Mouse (Mus musculus) left cerebral cortex, adult 8-10 months (tissue): Measurements from ENCODE around the gene Abtb2. TPM values are rescaled to one million over a fixed set of nuclear protein-coding genes. Genes with fewer than 3 reads are reported as not detected.
A peak's percentile ranks its signal among the peaks of the same experiment; 100 is the strongest.

Source experiments
- DNase-seq, 2 experiments: peaks; one replicate each; pipeline ENCODE4 v3.0.0; 2022; ENCODE audit warnings: low spot score in 2 of 2
- total RNA-seq, 4 experiments: library from RNA; stranded (reverse); gene quantifications; 2 replicates each; pipeline ENCODE4 v1.2.4; 2022

Abtb2 gene
- total RNA-seq, 4 experiments from 2014 or later = 8.2 to 9.0 (median 8.7) TPM

DNA sequence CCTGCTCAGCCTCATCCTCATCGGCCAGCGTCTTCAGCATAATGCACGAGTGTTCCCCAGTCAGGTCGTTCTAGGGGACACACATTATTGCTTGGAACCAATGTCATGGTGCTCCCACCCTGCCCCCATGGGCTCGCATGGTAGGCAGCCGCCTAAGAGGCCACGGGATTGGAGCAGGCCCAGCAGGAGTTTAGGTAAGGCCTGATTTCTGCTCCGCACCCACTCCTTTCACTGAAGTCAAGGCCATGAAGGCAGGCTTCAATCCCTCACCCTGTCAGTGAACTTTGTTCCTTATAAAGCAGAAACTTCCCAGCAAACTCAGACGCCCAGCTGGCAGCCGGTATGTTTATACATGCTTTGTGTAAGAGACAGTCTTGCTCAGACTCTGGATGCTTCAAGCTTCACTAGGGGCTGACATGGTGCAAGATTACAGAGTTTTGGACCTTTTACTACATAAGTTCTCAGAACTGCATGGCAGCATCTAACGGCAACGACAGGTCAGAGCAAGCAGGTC lies 162.0 kb downstream of the Abtb2 start:
- no peak for DNase-seq

DNA sequence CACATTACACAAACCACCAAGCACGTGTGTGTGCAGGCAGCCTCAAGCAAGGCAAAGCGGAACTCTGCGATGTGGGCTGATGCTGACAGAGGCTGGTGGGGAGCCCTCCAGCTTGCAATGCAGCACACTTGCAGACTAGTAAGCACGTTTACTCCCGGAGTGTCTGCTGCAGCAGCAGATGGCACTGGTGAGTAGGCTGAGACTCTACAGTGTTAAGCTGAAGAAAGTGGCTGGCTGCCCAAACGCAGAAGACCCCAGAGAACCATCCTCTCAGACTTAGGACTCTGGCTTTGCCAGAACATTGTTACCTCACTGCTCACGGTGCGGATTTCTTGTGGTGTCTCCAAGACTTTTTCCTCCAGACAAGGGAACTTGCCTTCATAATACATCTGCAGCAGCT lies 164.9 kb downstream of the Abtb2 start:
- DNase-seq = peak; percentile 24 to 86

DNA sequence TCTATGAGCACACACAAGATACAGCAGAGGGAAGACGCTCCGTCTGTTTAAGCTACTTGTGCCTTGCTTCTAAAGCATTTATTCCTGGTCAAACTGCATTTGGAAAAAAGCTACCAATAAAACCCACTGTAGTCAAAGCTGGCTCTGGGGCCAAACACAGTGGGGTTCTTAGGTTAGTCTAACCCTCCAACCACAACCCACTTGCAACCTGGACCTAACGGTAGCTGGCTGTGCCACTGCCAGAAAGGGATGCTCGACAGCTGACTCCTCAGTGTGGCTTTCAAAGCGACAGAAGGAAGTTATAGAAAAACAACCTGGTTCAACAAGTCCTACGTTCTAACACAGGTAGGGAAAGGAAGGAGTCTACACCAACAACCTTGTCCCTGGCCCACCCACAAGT lies 165.3 kb downstream of the Abtb2 start:
- no peak for DNase-seq

DNA sequence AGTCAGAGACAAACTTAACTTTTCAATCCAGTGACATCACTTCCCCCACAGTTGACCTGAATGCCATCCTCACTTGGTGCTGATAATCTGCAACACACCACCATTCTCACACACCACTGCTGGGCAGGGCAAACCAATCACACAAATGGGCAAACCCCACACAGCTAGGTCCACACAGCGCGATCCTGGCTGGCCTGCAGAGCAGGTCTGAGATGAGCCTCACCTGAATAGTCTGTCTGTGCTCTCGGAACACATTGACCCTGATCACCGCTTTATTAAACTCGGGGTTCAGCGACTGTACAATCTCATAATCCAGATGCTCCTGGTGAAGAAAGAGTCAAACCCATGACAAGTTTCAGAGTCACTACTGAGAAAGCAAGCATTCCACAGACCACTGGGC lies 176.7 kb downstream of the Abtb2 start:
- DNase-seq = no peak

DNA sequence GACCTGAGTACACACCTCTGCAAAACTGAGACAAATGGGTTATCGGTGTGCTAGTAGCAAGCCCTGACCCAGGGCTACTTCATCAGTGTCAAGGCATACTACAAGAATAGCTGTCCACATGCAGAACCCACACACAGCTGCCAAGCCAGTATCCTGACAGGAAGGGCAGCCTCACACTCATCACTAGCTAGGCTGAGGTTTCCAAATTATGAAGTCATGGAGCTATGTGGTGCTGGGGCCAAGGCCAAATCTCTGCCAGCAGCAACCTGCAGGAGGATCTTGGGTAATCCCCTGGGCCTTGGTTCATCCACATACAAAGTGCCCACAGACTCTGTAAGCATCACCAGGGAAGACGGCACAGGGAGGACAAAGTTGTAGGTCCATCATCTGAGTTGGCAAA lies 177.4 kb downstream of the Abtb2 start:
- no peak for DNase-seq

DNA sequence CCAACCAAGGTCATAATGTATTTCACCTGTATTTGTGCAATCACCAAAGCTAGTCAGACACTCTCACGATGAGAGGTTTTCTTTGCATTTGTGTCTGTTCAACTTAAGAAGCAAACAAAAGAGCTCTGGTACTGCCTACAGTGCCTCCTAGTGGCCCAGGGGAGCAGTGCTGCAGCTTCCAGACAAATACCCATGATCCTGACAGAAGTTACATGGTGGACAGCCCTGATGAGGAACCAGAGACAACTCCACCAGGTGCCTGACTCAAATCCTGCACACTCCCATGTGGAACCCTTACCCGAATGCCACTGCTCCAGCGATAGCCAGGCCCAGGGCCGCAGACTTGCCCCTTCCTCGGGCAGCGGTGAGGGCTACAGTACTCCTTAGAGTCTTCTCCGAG lies 177.9 kb downstream of the Abtb2 start:
- DNase-seq = no peak

DNA sequence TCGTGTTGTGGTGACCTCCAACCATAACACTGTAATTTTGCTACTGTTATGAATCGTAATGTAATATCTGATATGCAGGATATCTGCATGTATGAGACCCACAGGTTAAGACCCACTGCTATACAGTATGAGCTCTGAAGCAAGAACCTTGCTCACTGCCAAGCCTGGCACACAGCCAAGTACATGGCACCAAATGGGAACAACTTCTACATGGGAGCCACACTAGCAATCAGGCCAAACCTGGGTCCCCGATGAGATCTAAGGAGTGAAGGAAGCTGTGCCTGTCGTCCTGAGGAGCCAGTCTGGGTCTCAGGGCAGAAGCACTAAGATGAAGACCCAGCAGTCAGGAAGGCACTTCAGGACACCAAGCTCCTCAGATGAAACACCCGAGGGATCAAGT lies 179.4 kb downstream of the Abtb2 start:
- no peak for DNase-seq

DNA sequence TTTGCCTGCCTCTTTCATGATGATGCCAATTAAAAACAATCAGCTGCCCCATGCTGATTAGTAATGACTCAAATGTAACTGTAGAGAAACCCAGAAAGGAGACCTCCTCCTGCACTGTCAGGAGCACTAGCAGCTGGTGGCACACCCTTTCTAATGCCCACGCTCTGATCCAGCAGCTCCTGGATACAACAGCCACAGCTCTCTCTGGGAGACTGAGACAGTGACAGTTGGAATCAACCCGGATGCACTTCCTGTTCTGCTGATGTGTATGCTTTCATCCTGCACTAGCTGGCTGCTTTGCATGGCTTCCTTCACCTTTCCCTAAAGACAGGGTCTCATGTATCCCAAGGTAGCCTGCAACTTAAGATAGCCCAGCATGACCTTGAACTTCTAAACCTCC lies 180.0 kb downstream of the Abtb2 start:
- peak in 1 of 2 experiments; percentile 6 for DNase-seq

DNA sequence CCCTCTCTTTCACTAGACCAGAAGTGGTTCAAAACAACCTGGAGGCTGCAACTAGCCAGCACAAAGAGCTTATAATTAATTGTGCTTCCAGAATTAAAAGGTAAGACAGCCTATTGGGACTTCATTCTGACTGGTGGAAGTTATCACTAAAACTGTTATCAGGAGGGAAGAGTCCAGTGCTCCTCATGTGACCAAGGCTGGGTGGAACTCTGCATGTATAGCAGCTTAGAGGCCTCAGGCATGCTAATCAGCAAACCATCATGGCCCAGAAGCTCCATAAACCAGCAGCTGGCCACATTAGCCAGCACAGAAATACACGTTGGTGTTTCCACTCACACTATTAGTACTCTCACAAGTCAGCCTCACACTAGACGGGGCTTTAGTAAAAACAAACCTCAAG lies 180.7 kb downstream of the Abtb2 start:
- DNase-seq = peak in 1 of 2 experiments; percentile 2

DNA sequence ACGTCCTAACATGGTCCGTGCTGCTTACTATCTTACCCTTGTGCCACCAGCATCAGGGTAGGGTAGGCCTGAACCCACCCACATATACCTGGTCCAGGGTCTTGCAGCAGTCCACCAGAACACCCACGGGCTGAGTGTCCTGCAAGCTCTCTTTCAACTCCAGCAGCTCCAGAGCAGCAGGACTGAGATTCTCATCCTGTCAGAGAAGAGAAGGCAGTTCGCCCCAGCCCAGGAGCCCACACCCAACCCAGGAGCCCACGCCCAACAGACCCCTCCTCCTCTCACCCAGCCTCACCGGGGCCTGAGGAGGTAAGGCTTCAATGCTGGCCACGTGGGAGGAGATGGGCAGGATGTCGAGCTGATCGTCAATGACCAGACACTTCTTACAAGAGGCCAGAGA lies 181.8 kb downstream of the Abtb2 start:
- no peak for DNase-seq

DNA sequence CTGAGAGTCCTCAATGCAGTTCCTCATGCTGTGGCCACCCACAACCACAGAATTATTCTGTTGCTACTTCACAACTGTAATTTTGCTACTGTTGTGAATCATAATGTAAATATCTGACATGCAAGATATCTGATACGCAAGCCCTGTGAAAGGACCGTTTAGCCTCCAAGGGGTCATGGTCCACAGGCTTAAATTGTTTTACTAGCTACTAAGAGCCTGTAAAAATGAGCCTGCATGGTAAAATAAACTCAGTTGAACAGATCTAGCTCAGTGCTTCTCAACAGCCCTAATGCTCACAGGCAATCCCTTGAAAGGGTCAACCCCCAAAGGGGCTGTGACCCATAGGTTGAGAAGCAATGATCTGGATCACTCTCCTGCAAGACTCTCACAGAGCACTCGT lies 183.0 kb downstream of the Abtb2 start:
- no peak for DNase-seq

DNA sequence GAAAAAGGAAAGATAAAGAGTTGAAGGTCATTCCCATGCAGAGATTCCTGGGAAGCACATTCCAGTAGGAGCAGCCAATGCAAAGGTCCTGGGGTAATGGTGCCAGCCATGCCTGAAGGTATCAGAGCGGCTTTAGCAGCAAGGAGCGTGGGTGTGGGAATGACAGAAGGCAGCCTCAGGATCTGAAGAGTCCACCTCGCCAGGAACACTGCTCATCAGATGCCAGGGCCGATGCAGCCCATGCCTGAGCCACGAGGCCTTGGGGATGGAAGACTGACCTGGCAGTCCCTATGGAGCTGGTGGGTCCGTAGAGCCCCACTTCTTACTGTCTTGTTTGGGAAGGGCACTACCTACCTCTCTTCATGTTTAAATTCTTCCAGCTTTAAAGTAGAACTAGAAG lies 185.7 kb downstream of the Abtb2 start:
- DNase-seq = no peak

DNA sequence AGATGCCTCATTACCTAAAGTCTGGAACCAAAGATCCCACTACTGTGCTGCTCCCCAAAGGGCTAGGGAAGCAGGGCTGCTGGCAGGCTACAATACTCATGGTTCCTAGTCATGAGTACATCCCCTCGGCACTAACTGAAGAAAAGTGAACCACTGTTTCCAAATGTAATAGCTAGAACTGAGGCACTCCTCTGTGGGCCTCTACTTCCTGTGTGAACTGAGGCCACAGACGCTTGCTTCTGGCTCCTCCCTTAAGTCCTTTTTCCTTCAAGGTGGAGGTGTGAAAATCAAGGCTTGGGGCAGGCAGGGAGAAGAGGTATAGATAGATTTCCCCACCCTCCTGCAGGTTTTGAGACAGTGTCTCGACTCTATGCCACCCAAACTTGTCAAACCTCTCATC lies 188.5 kb downstream of the Abtb2 start:
- no peak for DNase-seq

DNA sequence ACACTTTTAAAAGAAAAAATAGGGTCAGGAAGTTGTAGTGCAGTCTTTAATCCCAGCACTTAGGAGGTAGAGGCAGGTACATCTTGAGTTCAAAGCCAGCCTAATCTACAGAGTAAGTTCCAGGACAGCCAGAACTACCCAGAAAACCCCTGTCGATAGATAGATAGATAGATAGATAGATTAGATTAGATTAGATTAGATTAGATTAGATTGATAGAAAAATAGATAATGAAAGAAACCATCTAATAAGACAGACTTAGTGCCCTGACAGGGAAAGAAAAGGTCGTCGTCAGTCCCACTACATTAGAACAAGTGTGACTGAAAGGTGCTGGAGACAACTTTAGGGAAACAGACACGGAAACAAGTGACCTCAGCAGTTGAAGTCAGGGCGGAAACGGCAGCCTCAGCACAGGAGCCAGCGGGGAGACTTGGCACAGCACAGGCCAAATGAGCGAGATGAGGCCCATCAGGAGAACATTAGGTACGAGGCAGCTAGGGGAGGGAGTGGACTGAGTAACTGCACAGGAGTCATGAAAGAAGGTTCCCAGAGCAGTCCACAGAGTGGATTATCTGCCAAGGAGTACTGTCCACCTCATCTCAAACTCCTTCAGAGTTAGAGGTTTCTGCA lies 189.5 kb downstream of the Abtb2 start:
- DNase-seq = no peak

DNA sequence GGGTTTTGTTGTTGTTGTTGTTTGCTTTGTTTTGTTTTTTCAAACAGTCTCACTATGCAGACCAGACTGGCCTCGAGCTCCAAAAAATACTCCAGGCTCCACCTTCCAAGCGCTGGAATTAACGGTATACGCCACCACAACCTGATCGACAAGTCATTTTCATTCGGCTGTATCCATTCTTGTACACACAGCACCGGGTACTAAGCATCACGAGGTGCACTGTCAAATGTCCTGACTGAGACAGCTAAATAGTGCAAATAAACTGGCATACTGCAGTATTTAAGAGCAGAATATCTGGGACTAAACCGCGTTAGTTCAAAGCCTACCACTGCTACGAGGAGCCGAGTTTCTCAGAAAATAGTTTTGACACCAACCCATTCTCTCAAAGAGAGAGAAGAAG lies 194.3 kb downstream of the Abtb2 start:
- DNase-seq = no peak

DNA sequence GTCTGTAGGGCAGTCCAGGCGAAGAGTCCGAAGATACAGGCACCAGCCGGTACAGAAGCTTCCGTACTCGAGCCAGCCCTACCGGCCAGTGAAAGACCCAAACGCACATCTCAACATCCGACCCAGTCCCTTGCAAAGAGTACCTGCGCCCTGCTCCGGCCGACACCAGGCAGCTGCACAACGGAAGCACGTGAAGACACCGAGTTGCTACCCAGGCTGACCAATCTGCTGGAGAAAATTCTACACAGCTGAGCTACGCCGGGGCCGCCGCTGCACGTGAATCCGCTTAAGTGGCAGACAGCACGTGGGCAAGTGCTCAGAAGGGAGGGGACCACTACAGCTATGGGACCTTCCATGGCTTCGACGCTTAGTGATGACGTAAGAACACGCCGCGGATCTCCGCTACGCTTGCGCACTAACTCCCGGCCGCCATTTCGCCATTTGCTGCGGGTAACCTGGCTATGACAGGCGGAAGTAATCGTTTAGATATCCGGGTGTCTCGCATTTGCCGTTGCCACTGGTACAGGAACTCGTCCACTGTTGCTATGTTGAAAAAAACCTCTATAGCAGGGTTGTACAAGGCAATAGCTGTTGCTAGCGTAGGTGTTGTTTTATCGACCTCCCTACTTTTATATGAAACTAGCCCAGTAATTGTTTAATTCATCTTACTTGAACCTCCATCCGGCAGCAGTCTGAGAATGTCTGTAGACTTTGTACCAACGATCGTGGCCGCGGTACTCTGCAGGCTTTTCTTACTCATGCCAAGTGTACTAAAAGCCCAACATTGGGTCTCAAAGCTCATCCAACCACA lies 195.0 kb downstream of the Abtb2 start, which contains the start of gene Nat10:
Nat10 (minus strand) TSS at position 365 of the 811 bp plus-strand sequence.
- peak; percentile 98 to 99 for DNase-seq

DNA sequence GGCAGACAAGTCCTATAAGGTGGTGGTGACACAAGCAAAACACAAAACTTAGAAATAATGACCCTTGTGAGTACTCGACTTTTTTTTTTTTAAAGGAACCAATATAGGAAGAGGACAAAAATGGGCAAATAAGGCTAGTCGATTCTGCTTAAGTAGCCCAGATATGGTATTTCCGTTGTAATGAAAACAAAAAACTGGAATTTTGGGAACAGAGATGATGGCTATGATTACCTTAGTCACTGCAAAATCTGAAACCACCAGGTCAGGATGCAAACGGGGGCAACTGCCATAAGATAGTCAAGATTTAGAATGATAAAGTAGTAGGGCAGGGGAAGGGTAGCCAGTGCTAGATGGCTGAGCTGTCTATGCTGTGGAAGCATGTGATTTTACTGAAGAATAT lies 195.9 kb downstream of the Abtb2 start:
- DNase-seq = no peak

DNA sequence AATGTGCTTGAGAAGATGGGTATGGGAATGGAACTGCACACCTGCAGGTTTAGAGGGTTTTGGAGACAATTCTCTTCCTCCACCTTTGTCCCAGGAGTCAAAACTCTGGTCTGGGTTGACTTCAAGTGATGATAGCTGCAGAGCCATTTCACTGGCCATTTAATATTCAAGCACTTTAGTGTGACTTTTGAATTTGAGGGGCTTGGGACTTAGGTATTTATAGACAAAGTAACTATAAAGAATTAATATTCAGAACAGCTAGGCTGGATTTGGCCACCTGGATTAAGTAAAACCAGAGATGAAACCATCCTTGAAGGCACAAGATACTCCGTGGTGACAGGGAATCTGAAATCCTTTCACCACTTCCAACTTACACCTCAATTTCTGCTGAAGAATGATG lies 196.4 kb downstream of the Abtb2 start:
- DNase-seq = no peak

Other genes starting within 250 kb of the Abtb2 start
- gene Elf5, start 154.6 kb upstream of the Abtb2 start, total RNA-seq = 1 to 10 TPM in 3 of 4 experiments, under 1 TPM in 1; 1.00 to 1.4 (median 1.1) TPM
- 10 to 100 TPM; 43.7 to 51.4 (median 48.4) TPM for gene Cat, start 81.2 kb upstream of the Abtb2 start, total RNA-seq
- gene Nat10, start 195.0 kb downstream of the Abtb2 start, total RNA-seq = 10 to 100 TPM; 29.8 to 39.8 (median 36.5) TPM
- gene Caprin1, start 231.3 kb downstream of the Abtb2 start, total RNA-seq = 100 to 1,000 TPM; 218 to 270 (median 243) TPM